Mouse (Mus musculus) activated CD4-positive, CD25-positive, alpha-beta regulatory T cell, adult 9 weeks (primary cell): ENCODE measurements around the gene Slc39a9. TPM values are rescaled to one million over a fixed set of nuclear protein-coding genes. Genes with fewer than 3 reads are reported as not detected.

Experiments
- polyA plus RNA-seq: library from polyadenylated mRNA; unstranded; fragments of 100-300 nt; shearing (Covaris generic); gene quantifications from one replicate; pipeline ENCODE4 v1.2.1, GENCODE M21; 2017

Slc39a9 gene
- 43.0 TPM for polyA plus RNA-seq

GRCm38 (mm10) chr12:80643693-80644505 is at the start of gene Slc39a9, which contains the start of gene Erh:
Gene Slc39a9 (plus strand): TSS chr12:80643883.
Gene Erh (minus strand): TSS chr12:80644341.

GRCm38 (mm10) chr12:80692269-80692972 is 48.7 kb downstream of the Slc39a9 start, which contains the start of gene Plekhd1:
Gene Plekhd1 (plus strand): TSS chr12:80692591.

Other genes with a start within 250 kb of the Slc39a9 start
- 20.7 TPM for gene Dcaf5, start 207.3 kb upstream of the Slc39a9 start, polyA plus RNA-seq
- gene Exd2, start 180.8 kb upstream of the Slc39a9 start, polyA plus RNA-seq = 42.0 TPM
- gene Galnt16, start 125.6 kb upstream of the Slc39a9 start, polyA plus RNA-seq = not detected
- 73.5 TPM for gene Erh, start 458 bp downstream of the Slc39a9 start, polyA plus RNA-seq
- 0.38 TPM for gene Plekhd1, start 48.7 kb downstream of the Slc39a9 start, polyA plus RNA-seq
- gene Ccdc177, start 116.8 kb downstream of the Slc39a9 start, polyA plus RNA-seq = not detected
- 26.5 TPM for gene Susd6, start 146.6 kb downstream of the Slc39a9 start, polyA plus RNA-seq